Mouse (Mus musculus) neural tube, embryonic 15.5 days (tissue): ENCODE measurements at regions not wholly inside any gene's neighbourhood (a gene's known extent, or its start where the extent isn't known, plus 50 kb on each side); places are given as distances from the start of the nearest gene placed in this dataset.
A peak's percentile ranks its signal among the peaks of the same experiment; 100 is the strongest.

Experiments used
- ATAC-seq: fragments of 200-750 bp; cut with Nextera tagmentation; 2 replicates; pipeline ENCODE4 v1.8.0; 2017; ENCODE audit warnings: mild to moderate bottlenecking, moderate TSS enrichment, moderate library complexity; ENCODE audit not compliant: low FRiP score
- H3K27ac ChIP-seq: fragments of 300-500 bp; sonication (generic); replicated peaks from 2 replicates; pipeline ENCODE4 v1.5.1; 2015; ENCODE audit warnings: mild to moderate bottlenecking, inconsistent platforms
- H3K27me3 ChIP-seq: fragments of 300-500 bp; sonication (generic); replicated peaks from 2 replicates; pipeline ENCODE4 v1.6.1; 2015; ENCODE audit warnings: inconsistent platforms
- H3K36me3 ChIP-seq: fragments of 300-500 bp; sonication (generic); 2 replicates; pipeline ENCODE4 v1.6.1; 2015; ENCODE audit warnings: inconsistent platforms
- H3K4me1 ChIP-seq: fragments of 300-500 bp; sonication (generic); 2 replicates; pipeline ENCODE4 v1.6.1; 2015; ENCODE audit warnings: inconsistent platforms
- H3K4me2 ChIP-seq: fragments of 300-500 bp; sonication (generic); 2 replicates; pipeline ENCODE4 v1.6.1; 2015; ENCODE audit warnings: inconsistent platforms, mild to moderate bottlenecking, moderate library complexity
- H3K4me3 ChIP-seq: fragments of 300-500 bp; sonication (generic); replicated peaks from 2 replicates; pipeline ENCODE4 v1.5.1; 2015; ENCODE audit warnings: mild to moderate bottlenecking, inconsistent platforms
- H3K9ac ChIP-seq: fragments of 300-500 bp; sonication (generic); replicated peaks from 2 replicates; pipeline ENCODE4 v1.6.1; 2015; ENCODE audit warnings: mild to moderate bottlenecking, inconsistent platforms
- H3K9me3 ChIP-seq: fragments of 300-500 bp; sonication (generic); replicated peaks from 2 replicates; pipeline ENCODE4 v1.6.1; 2016; ENCODE audit warnings: inconsistent platforms
- WGBS: fragments of 180-500 bp; shearing (Covaris S2); methylation state at CpG from one replicate; pipeline ENCODE4 v1.1.7; 2015; ENCODE audit warnings: mixed read lengths; 5-methylcytosine and 5-hydroxymethylcytosine counted together

DNA sequence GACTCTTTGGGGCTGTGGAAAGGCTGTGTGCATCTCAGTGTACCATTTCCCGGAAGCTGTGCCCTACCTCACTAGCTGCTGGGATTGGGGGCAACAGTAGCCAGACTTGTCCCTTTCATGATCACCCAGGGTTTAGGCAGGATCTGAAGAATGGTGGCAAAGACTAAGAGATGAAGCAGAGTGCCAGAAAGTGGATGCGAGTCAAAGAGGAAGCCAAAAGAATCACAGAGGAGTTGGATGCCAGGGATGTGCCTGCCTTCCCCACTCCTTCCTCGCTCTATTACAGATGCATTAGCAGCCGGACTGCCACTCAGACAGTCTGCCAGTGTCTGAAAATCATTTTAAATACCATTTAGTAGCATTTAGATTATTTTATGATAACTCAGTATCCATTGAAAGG lies 271.5 kb upstream of the Slc24a2 start:
- H3K27ac ChIP-seq = no peak overlapping the region
- H3K36me3 ChIP-seq = no peaks in the 10 kb centered on the region
- ATAC-seq = no peak
- no peaks in the 10 kb centered on the region for H3K4me1 ChIP-seq
- no peaks in the 10 kb centered on the region for H3K9me3 ChIP-seq
- no peaks in the 10 kb centered on the region for H3K27me3 ChIP-seq
- no peak overlapping the region for H3K4me3 ChIP-seq
- no peak overlapping the region for H3K4me2 ChIP-seq
- 81% methylated on average over 4 of the region's 4 CpGs for WGBS
- no peak overlapping the region for H3K9ac ChIP-seq

DNA sequence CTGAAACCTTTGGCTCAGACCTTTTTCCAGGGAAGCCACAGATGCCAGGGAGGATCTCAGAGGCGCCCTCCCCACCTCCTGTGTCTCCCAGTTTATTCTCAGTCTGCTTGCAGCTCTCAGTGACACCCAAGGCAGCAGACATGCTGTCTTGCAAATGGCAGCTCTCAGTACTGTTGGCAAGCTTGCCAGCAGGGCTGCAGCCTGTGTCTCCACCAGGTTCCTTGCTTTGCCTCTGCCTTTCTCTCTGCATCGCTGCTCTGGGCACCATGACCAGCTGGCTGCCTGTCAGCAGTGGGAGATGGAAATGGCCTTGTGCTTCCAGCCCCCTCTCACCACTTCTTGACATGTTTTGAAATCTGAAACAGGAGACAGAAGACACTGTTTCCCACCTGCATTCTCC lies 270.2 kb upstream of the Slc24a2 start:
- H3K4me2 ChIP-seq = no peak overlapping the region
- H3K36me3 ChIP-seq = no peaks in the 10 kb centered on the region
- 70% methylated on average over 2 of the region's 2 CpGs for WGBS
- H3K4me3 ChIP-seq = no peak overlapping the region
- H3K4me1 ChIP-seq = no peaks in the 10 kb centered on the region
- ATAC-seq = no peak
- no peak overlapping the region for H3K9ac ChIP-seq
- no peaks in the 10 kb centered on the region for H3K9me3 ChIP-seq
- H3K27ac ChIP-seq = no peak overlapping the region
- H3K27me3 ChIP-seq = no peaks in the 10 kb centered on the region

DNA sequence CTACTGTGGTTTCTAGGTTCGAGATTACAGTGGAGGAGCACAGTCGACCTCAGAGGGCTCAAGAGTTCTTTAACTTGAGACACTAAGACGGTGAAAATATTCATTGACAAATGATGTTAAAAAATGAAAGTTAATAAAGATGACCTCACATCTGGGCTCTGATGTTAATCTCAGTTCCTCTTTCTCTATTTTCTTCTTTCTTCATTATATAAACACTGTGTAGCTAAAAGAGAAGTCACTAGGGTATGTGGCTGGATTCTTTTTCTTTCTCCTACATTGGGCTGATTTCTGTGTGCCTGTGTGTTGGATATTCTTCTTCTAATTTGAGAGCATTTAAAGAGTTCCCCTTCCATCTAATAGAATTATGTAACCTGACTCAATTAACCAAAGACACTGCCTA lies 257.5 kb upstream of the Slc24a2 start:
- H3K27me3 ChIP-seq = no peaks in the 10 kb centered on the region
- H3K27ac ChIP-seq = no peak overlapping the region
- H3K9ac ChIP-seq = no peak overlapping the region
- no peak overlapping the region for H3K4me2 ChIP-seq
- no peaks in the 10 kb centered on the region for H3K9me3 ChIP-seq
- no peak for ATAC-seq
- H3K36me3 ChIP-seq = no peaks in the 10 kb centered on the region
- WGBS = 90% methylated on average over 3 of the region's 3 CpGs
- H3K4me3 ChIP-seq = no peak overlapping the region
- H3K4me1 ChIP-seq = no peaks in the 10 kb centered on the region

DNA sequence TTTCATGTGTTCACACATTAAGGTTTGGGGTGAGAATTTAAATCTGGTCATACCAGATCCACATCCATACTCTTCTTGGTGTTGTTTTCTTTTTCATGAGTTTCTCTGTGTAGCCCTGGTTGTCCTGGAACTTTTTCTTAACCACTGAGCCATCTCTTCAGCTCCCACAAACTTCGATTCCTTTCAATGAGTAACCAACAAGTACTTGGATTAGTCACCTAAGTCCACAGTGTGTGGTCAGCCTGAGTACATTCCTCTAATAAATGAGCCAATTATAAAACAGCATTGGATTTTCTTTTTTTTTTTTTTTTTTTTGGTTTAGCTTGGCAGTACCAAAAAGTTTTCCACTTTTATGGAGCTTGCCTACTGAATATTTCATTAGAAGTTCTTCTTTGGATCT lies 245.3 kb upstream of the Slc24a2 start:
- Histone ChIP-seq H3K9me3 (no peaks in the 10 kb centered on the region), H3K27me3 (no peaks in the 10 kb centered on the region), H3K27ac (no peak overlapping the region), H3K36me3 (no peaks in the 10 kb centered on the region), H3K9ac (no peak overlapping the region), H3K4me2 (no peak overlapping the region), H3K4me1 (peaks cover 10% of the 10 kb centered on the region), H3K4me3 (no peak overlapping the region)
- WGBS = 87% methylated on average over 1 of the region's 1 CpGs
- ATAC-seq = no peak

DNA sequence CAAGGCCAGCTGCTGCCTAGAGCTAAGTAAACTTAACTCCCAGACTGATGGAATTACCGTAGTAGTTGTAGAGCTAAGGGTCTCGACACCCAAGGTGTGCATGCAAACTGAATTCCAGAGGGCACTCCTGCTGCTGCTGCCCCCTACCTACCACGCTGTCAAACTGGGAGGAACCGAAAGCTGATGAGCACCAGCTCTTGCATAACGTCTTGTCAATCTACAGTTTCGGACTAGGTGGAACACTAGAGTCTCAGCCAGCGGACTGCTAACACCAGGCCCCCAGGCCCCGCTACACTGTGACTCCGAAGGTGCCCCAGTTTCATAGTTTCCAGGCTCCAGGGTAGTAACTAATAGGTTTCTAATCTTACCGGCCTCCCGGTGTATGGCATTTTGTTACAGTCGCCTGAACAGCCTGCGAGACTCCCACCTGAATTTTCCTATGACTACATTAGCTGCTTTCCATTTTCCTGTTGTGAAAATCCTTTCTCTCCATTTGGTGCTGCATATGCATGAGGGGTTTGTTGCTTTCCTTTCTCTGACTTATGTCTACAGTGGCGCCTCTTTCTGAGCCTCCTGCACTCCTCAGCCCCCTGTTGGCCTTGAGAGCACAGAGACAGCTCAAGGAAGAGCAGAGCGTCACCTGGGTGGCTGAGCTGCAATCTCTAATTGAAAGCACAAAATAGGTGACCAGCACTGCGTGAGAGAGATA lies 243.2 kb upstream of the Slc24a2 start:
- Histone ChIP-seq H3K27ac (no peak overlapping the region), H3K9me3 (no peaks in the 10 kb centered on the region), H3K27me3 (no peaks in the 10 kb centered on the region), H3K4me2 (no peak overlapping the region), H3K4me1 (peaks cover 10% of the 10 kb centered on the region), H3K9ac (no peak overlapping the region), H3K36me3 (no peaks in the 10 kb centered on the region), H3K4me3 (no peak overlapping the region)
- no peak for ATAC-seq
- WGBS = 91% methylated on average over 16 of the region's 16 CpGs

DNA sequence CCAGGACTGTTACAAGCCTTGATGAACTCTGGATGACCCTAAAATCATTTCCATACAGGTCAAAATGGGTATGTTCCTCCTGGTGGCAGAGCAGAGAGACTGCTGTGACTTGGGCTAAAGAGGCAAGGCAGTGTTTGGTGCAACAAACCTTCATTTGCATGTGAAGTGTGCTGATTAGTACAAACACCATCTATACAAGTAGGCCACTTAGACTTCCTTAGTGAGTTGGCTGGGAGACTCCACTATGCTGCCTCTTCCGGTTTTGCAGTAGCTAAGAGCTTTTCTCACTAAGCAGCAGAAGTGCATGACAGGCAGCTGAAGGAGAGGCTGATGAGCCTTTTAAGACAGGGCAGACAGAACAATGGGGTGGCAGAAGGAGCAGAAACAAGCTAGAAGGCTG lies 242.5 kb upstream of the Slc24a2 start:
- 44% methylated on average over 1 of the region's 1 CpGs for WGBS
- Histone ChIP-seq H3K4me3 (no peak overlapping the region), H3K27me3 (no peaks in the 10 kb centered on the region), H3K4me1 (peaks cover 10% of the 10 kb centered on the region), H3K9ac (no peak overlapping the region), H3K9me3 (no peaks in the 10 kb centered on the region), H3K36me3 (no peaks in the 10 kb centered on the region), H3K4me2 (no peak overlapping the region), H3K27ac (no peak overlapping the region)
- no peak for ATAC-seq

DNA sequence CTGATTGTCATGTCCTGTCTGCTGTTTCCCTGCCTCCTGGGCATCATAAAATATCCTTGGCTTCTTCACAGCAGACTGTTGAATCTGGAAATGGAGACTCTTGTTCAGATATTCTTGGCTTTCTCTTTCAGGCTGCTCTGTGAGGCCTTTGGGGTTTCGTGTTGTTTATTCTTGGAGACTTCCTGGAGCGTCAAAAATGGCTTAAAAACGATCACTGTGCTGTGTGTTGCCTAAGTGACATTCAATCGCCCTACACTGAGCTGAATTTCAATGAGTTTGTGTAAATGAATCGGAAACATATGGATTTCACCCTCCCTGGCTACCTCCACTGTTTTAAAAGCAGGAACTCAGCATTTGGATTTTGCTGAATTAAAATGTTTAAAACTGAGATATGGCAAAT lies 241.1 kb upstream of the Slc24a2 start:
- Histone ChIP-seq H3K4me3 (no peak overlapping the region), H3K36me3 (no peaks in the 10 kb centered on the region), H3K4me2 (no peak overlapping the region), H3K27ac (no peak overlapping the region), H3K4me1 (peaks cover 10% of the 10 kb centered on the region), H3K9ac (no peak overlapping the region), H3K27me3 (no peaks in the 10 kb centered on the region), H3K9me3 (no peaks in the 10 kb centered on the region)
- 23% methylated on average over 5 of the region's 5 CpGs for WGBS
- ATAC-seq = no peak

DNA sequence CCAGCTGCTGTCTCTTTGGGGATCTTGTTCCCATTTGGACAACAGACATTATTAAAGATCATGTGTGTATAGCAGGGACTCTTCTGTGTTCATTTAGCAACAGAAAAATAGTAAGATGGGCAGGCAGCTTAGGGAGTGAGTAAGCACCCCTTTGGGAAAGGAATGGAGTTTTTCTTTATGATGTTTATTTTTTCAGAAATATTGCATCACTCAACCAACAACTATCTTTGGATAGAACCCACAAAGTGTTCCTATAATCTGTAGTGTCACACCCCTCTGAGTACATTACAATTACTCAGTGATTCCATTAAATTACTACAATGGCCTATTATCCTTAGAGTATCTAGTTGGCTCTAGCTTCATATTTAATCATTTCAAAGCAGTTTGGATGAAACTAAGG lies 237.3 kb upstream of the Slc24a2 start:
- peaks cover 10% of the 10 kb centered on the region for H3K4me1 ChIP-seq
- H3K27me3 ChIP-seq = no peaks in the 10 kb centered on the region
- H3K9me3 ChIP-seq = no peaks in the 10 kb centered on the region
- no peak overlapping the region for H3K9ac ChIP-seq
- H3K4me3 ChIP-seq = no peak overlapping the region
- no peaks in the 10 kb centered on the region for H3K36me3 ChIP-seq
- no peak overlapping the region for H3K4me2 ChIP-seq
- no peak for ATAC-seq
- H3K27ac ChIP-seq = no peak overlapping the region

DNA sequence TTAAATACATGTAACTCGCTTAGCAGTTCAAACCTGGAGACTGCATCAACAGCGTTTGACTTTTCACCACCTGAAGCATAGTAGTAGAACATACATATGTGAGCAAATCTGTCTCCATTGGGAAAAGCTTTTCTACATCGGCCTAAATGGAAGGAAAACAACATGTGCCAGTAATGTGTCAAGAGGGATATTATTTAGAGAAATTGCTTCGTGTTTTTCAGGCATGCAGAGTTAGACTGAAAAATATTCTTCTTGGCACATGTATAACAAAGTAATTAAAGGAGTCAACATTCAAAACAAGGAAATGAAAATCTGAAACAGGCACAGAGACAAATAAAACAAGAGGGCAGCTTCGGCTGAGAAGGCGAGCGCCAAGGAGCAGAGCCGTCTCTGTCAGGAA lies 236.7 kb upstream of the Slc24a2 start:
- Histone ChIP-seq H3K4me1 (peaks cover 9% of the 10 kb centered on the region), H3K4me2 (no peak overlapping the region), H3K9ac (no peak overlapping the region), H3K27ac (no peak overlapping the region), H3K36me3 (no peaks in the 10 kb centered on the region), H3K4me3 (no peak overlapping the region), H3K27me3 (no peaks in the 10 kb centered on the region), H3K9me3 (no peaks in the 10 kb centered on the region)
- 66% methylated on average over 8 of the region's 8 CpGs for WGBS
- no peak for ATAC-seq

DNA sequence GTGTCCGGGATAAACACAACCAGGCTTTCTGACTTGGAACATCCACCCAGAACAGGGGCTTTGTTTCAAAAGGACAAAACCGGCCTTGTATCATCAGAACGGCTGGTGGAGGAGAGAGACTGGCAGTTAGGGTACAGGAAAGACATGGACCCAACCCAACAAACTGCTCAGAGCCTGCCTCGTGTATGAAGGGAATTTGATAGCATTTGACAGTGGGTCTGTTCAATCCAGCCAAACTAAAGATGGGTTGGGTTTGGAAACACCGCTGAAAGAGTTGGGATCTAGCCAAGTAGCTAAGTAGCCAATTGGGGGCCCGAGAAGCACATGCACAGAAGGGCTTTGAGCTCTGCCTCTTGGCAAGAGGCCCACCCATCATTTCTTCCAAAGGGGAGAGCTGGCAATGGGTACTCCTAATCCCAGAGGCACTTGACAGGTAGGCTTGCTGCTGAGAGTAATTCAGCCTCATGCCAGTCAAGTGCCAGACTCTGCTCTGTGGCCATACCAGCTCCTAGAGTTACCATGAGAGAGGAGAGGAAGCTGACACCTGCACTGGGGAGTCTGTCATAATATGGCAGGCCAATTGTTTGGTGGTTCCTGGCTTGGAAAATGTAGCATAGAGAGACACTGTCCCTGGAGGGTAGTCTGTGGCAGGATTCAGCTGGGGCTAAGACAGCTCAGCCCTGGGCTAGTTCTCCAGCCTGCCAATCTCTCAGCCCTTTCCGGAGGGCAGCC lies 231.1 kb upstream of the Slc24a2 start:
- Histone ChIP-seq H3K27ac (peak overlapping the region; percentile 18; the same call in 1 of the 2 replicates), H3K4me1 (peaks cover 3% of the 10 kb centered on the region; the same call in 1 of the 2 replicates), H3K4me3 (no peak overlapping the region), H3K9ac (no peak overlapping the region), H3K27me3 (no peaks in the 10 kb centered on the region), H3K4me2 (no peak overlapping the region), H3K36me3 (no peaks in the 10 kb centered on the region), H3K9me3 (no peaks in the 10 kb centered on the region)
- WGBS = 46% methylated on average over 7 of the region's 7 CpGs
- ATAC-seq = peak; percentile 74

DNA sequence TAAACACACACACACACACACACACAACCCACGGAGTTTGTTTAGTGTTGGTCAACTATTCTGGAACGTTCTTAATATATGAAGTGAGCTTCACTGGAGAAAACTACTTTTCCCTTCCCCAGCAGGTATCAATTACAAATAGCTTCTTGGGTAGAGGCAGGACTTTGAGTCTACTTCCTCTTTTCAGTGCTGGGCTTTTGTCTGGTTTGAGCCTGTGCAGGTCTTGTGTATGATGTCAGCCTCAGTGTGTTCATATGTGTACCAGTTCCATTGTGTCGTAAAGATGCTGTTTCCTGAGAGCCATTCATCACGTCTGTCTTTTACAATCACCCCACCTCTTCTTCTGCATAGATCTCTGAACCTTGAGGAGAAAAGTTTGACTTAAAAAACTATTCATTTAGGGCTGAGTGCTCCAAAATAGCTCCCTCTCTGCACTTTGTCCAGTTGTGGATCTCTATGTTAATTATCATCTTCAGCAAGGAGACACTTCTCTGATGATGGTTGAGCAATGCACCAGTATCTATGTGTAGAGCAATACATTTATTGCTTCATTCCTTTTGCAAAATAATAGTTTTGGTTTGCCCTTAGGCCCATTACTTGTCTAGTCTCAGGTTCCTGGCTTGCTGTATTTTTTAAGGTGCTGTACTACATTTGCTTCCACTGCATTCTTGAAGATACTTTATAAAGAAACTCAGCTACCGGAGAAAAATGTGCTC lies 225.7 kb upstream of the Slc24a2 start:
- Histone ChIP-seq H3K4me2 (no peak overlapping the region), H3K4me1 (peaks cover 5% of the 10 kb centered on the region; the same call in 1 of the 2 replicates), H3K9ac (no peak overlapping the region), H3K4me3 (no peak overlapping the region), H3K9me3 (no peaks in the 10 kb centered on the region), H3K27me3 (0 out of 2 replicates have a peak, but pooled peaks cover 3% of the 10 kb centered on the region), H3K36me3 (no peaks in the 10 kb centered on the region), H3K27ac (no peak overlapping the region)
- ATAC-seq = no peak
- WGBS = 84% methylated on average over 5 of the region's 5 CpGs

DNA sequence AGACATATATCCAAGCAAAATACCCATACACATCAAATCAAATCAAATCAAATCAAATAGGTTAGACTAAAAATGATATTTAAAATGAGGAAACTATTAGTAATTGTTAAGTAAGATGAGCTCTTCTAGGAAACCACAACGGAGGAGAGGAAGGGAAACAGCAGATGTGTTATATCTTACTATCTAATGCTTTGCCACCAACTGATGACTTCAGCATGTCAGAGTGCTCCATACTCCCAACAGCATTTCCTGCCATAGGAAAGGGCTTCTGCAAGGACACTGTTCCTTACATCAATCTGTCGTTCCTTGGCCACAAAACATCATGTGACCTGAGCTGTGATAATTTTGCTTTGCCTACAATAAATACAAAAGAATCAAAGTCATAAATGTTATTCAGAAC lies 221.8 kb upstream of the Slc24a2 start:
- no peak overlapping the region for H3K4me3 ChIP-seq
- 0 out of 2 replicates have a peak, but pooled peaks cover 3% of the 10 kb centered on the region for H3K27me3 ChIP-seq
- no peak overlapping the region for H3K27ac ChIP-seq
- 84% methylated on average over 2 of the region's 2 CpGs for WGBS
- H3K9ac ChIP-seq = no peak overlapping the region
- ATAC-seq = no peak
- H3K9me3 ChIP-seq = no peaks in the 10 kb centered on the region
- H3K4me1 ChIP-seq = peaks cover 8% of the 10 kb centered on the region; the same call in 1 of the 2 replicates
- no peak overlapping the region for H3K4me2 ChIP-seq
- no peaks in the 10 kb centered on the region for H3K36me3 ChIP-seq
